Mouse (Mus musculus): ENCODE results near the gene Adamts20. TPM values are rescaled to one million over a fixed set of nuclear protein-coding genes. Genes with fewer than 3 reads are reported as not detected.

Gene Adamts20
- polyA plus RNA-seq, 1 experiment from 2014 or later, result 5.6 TPM

DNA sequence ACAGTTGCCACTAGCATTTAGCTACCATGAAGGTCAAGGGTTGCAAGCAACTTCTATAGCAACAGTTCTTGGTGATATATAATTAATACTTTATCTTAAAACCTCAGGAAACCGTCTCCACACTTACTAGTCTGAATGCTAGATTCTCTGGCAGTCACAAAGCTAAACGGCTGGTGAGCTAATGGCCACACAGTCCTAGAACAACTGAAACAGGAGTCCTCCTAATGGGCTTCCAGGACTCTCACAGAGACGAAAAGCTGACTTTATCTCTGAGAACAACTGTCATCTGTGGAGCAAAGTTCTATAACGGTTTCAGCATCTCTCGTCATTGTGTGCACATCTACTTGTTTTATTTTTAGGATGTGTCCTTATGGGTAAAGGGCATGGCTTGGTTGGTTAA is 15.0 kb upstream of the Adamts20 start:
- Histone ChIP-seq H3K27me3 (ENCODE audit: control insufficient read depth, insufficient read depth, low read length) (no peaks in the 10 kb centered on the region), H3K36me3 (ENCODE audit: control insufficient read depth, insufficient read depth, low read length) (no peaks in the 10 kb centered on the region), H3K4me1 (ENCODE audit: control insufficient read depth, insufficient read depth, low read length) (no peaks in the 10 kb centered on the region), H3K9me3 (ENCODE audit: control insufficient read depth, low read length) (no peaks in the 10 kb centered on the region), H3K4me3 (ENCODE audit: low read depth, low read length) (no peak overlapping the region), H3K9ac (replicated peaks; ENCODE audit: low read depth, low read length) (no peak overlapping the region), H3K27ac (ENCODE audit: low read depth, low read length) (no peak overlapping the region), H3K4me2 (ENCODE audit: low read depth, low read length) (no peak overlapping the region)
- ATAC-seq (ENCODE audit: low read depth), result no peak
- 86% methylated on average over 5 of the region's 5 CpGs for WGBS

DNA sequence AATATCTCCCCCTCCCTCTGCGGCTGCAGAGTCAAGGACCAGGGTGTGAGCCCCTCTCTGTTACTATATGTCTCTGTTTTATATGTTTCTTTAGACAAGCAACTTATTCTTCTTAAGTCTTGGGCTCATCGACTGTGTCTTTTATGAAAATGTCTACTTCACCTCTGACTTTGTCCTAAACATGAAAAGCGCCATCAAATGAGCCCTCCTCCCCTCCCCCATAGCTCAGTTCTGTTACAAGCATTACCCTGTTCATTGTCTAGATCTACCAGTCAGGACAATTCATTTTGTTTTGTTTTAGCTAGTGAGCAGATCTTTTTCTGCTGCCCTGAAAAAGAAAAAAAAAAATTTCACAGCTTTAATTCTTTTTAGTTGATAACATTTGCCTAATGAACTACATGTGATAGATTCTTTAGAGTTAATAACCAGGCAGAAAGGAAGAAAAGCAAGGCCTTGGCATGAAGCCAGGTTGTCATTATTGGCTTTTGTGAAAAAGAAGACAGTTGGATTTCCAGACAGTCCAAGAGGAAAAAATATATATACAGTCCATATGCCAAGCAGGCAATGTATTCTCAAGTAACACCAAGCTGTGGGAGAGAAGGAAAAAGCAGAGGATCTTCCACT is 14.4 kb upstream of the Adamts20 start:
- no peak overlapping the region for H3K4me3 ChIP-seq (ENCODE audit: low read depth, low read length)
- ATAC-seq (ENCODE audit: low read depth), result no peak
- H3K9ac ChIP-seq (replicated peaks; ENCODE audit: low read depth, low read length), result no peak overlapping the region
- no peaks in the 10 kb centered on the region for H3K27me3 ChIP-seq (ENCODE audit: control insufficient read depth, insufficient read depth, low read length)
- H3K4me1 ChIP-seq (ENCODE audit: control insufficient read depth, insufficient read depth, low read length), result no peaks in the 10 kb centered on the region
- H3K9me3 ChIP-seq (ENCODE audit: control insufficient read depth, low read length), result no peaks in the 10 kb centered on the region
- WGBS, result 77% methylated on average over 3 of the region's 3 CpGs
- no peak overlapping the region for H3K4me2 ChIP-seq (ENCODE audit: low read depth, low read length)
- H3K36me3 ChIP-seq (ENCODE audit: control insufficient read depth, insufficient read depth, low read length), result no peaks in the 10 kb centered on the region
- no peak overlapping the region for H3K27ac ChIP-seq (ENCODE audit: low read depth, low read length)

DNA sequence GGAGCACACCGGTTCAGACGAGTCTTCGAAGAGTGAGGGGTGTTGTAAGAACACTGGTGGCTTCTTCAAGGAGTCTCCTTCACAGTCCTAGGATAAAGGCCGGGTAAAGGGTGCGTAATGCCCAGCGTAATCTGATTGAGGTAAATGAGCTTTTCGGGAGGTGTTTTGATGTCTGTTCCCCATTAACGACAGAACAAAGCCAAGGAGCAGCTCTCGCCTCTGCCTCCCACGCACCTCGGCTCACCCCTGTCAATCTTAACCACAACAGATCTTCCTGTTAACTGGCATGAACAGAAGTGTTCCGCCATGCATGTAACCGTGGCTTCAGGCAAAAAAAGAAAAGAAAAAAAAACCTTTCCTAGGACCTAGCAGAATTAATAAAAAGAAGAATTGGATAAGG is 13.5 kb upstream of the Adamts20 start:
- no peaks in the 10 kb centered on the region for H3K4me1 ChIP-seq (ENCODE audit: control insufficient read depth, insufficient read depth, low read length)
- no peak overlapping the region for H3K27ac ChIP-seq (ENCODE audit: low read depth, low read length)

DNA sequence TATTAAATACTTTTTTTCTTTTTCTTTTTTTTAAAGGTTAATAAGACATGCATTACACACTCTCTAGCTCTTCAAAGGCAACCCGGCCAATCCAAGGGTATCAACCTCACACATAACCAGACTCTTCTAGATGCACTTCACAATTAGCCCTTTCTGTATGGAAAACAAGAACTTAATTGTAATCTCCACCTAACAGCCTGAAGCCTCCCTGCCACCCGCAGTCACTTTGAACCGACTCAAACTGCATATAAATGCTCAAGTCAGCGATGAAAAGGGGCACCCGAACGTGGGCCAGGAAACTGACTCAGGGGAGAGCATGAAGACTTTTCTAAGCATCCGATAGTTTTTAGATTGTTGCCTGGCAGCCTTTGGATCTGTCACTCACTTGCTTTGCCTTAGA is 12.1 kb upstream of the Adamts20 start:
- no peak overlapping the region for H3K4me2 ChIP-seq (ENCODE audit: low read depth, low read length)
- no peak overlapping the region for H3K27ac ChIP-seq (ENCODE audit: low read depth, low read length)
- H3K4me3 ChIP-seq (ENCODE audit: low read depth, low read length), result no peak overlapping the region
- no peaks in the 10 kb centered on the region for H3K27me3 ChIP-seq (ENCODE audit: control insufficient read depth, insufficient read depth, low read length)
- H3K4me1 ChIP-seq (ENCODE audit: control insufficient read depth, insufficient read depth, low read length), result no peaks in the 10 kb centered on the region
- H3K9me3 ChIP-seq (ENCODE audit: control insufficient read depth, low read length), result no peaks in the 10 kb centered on the region
- H3K9ac ChIP-seq (replicated peaks; ENCODE audit: low read depth, low read length), result no peak overlapping the region
- no peaks in the 10 kb centered on the region for H3K36me3 ChIP-seq (ENCODE audit: control insufficient read depth, insufficient read depth, low read length)
- no peak for ATAC-seq (ENCODE audit: low read depth)
- 29% methylated on average over 7 of the region's 7 CpGs for WGBS

More for the DNA sequence above, 13.5 kb upstream of the Adamts20 start:
- Histone ChIP-seq H3K4me3 (ENCODE audit: low read depth, low read length) (no peak overlapping the region), H3K9me3 (ENCODE audit: control insufficient read depth, low read length) (no peaks in the 10 kb centered on the region), H3K27me3 (ENCODE audit: control insufficient read depth, insufficient read depth, low read length) (no peaks in the 10 kb centered on the region), H3K4me2 (ENCODE audit: low read depth, low read length) (no peak overlapping the region), H3K36me3 (ENCODE audit: control insufficient read depth, insufficient read depth, low read length) (no peaks in the 10 kb centered on the region), H3K9ac (replicated peaks; ENCODE audit: low read depth, low read length) (no peak overlapping the region)
- no peak for ATAC-seq (ENCODE audit: low read depth)
- WGBS, result 61% methylated on average over 13 of the region's 13 CpGs

DNA sequence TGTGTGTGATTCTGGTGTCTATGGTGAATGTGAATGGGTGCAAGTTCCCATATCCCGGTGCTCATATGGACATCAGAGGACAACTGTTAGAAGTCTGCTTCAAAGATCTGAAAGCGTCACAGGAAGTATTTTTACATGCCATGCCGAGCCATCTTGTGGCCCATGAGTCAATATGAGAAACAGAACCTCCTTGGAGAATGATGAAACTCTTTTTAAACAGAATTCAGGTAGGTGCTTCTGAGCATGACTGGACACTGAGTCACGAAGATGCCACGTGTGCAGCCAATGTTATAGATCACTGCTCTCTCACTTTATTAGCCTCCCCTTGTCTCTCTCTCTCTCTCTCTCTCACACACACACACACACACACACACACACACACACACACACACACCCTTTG is 10.8 kb upstream of the Adamts20 start:
- Histone ChIP-seq H3K27ac (ENCODE audit: low read depth, low read length) (no peak overlapping the region), H3K4me1 (ENCODE audit: control insufficient read depth, insufficient read depth, low read length) (no peaks in the 10 kb centered on the region), H3K27me3 (ENCODE audit: control insufficient read depth, insufficient read depth, low read length) (no peaks in the 10 kb centered on the region), H3K9me3 (ENCODE audit: control insufficient read depth, low read length) (no peaks in the 10 kb centered on the region), H3K9ac (replicated peaks; ENCODE audit: low read depth, low read length) (no peak overlapping the region), H3K36me3 (ENCODE audit: control insufficient read depth, insufficient read depth, low read length) (no peaks in the 10 kb centered on the region), H3K4me3 (ENCODE audit: low read depth, low read length) (no peak overlapping the region), H3K4me2 (ENCODE audit: low read depth, low read length) (no peak overlapping the region)
- ATAC-seq (ENCODE audit: low read depth), result no peak
- 90% methylated on average over 5 of the region's 5 CpGs for WGBS

DNA sequence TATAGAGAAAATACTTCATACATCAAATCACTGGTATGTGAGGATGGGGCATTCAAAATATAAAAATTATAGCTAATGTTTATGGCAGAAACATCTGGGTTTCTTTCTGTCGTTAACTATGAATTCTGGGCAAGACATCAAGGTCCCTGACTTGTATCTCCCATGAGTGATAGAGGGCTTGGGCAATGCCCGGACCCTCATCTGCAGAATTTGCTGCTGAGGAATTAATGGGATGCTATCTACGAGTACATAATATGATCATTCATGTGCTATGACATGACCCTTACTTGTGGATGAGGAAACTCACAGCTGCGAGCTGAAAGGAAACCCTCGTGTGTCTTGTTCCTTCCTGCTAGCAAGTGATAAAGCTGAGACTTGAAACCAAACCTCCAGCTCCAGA is 5.1 kb upstream of the Adamts20 start:
- no peaks in the 10 kb centered on the region for H3K4me1 ChIP-seq (ENCODE audit: control insufficient read depth, insufficient read depth, low read length)
- 76% methylated on average over 5 of the region's 5 CpGs for WGBS

DNA sequence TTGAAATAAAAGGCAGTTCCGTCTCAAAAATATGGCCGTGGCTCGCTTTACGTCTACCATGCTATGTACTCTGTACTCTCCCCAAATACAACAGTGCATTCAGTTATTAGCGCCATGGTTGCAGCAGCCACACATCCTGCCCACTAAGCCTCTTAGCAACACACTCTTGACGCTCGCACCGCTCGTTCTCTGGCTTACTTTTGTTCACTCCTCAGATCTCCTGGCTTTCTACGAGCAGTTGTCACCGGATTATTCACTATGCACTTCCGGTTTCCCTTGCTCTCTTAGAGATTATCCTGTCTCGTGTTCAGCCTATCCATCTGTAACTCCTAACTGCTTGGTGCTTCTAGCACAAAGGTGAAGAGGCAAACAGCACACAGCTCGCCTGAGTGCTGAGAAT is 337 bp downstream of the Adamts20 start:
- Histone ChIP-seq H3K4me1 (ENCODE audit: control insufficient read depth, insufficient read depth, low read length) (no peaks in the 10 kb centered on the region), H3K4me3 (ENCODE audit: low read depth, low read length) (no peak overlapping the region), H3K9me3 (ENCODE audit: control insufficient read depth, low read length) (no peaks in the 10 kb centered on the region), H3K27me3 (ENCODE audit: control insufficient read depth, insufficient read depth, low read length) (no peaks in the 10 kb centered on the region), H3K27ac (ENCODE audit: low read depth, low read length) (no peak overlapping the region), H3K9ac (replicated peaks; ENCODE audit: low read depth, low read length) (no peak overlapping the region), H3K36me3 (ENCODE audit: control insufficient read depth, insufficient read depth, low read length) (no peaks in the 10 kb centered on the region), H3K4me2 (ENCODE audit: low read depth, low read length) (no peak overlapping the region)
- ATAC-seq (ENCODE audit: low read depth), result no peak
- 76% methylated on average over 14 of the region's 14 CpGs for WGBS

More for the DNA sequence above, 5.1 kb upstream of the Adamts20 start:
- no peak overlapping the region for H3K4me3 ChIP-seq (ENCODE audit: low read depth, low read length)
- no peak overlapping the region for H3K9ac ChIP-seq (replicated peaks; ENCODE audit: low read depth, low read length)
- no peaks in the 10 kb centered on the region for H3K9me3 ChIP-seq (ENCODE audit: control insufficient read depth, low read length)
- H3K27ac ChIP-seq (ENCODE audit: low read depth, low read length), result no peak overlapping the region
- no peak overlapping the region for H3K4me2 ChIP-seq (ENCODE audit: low read depth, low read length)
- ATAC-seq (ENCODE audit: low read depth), result no peak
- H3K36me3 ChIP-seq (ENCODE audit: control insufficient read depth, insufficient read depth, low read length), result no peaks in the 10 kb centered on the region
- H3K27me3 ChIP-seq (ENCODE audit: control insufficient read depth, insufficient read depth, low read length), result no peaks in the 10 kb centered on the region

DNA sequence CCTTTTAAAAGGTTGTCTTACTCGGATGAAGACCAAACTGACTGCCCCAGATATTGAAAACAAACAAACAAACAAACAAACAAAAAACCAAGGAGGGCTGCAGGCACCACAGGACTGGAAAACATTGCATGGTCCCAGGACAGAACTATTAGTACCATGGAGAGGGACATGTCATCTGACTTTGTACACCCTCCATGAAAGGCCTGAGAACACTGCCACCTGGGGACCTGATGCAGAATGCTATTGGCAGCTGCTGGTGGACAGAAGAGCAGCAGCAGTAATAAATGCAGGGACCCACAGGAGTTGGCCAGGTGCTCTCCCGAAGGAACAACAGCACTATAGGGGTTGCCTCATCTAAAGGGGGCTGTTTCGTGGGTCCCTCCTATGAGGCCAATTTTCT is 2.0 kb downstream of the Adamts20 start:
- Histone ChIP-seq H3K4me1 (ENCODE audit: control insufficient read depth, insufficient read depth, low read length) (no peaks in the 10 kb centered on the region), H3K4me2 (ENCODE audit: low read depth, low read length) (no peak overlapping the region), H3K9me3 (ENCODE audit: control insufficient read depth, low read length) (no peaks in the 10 kb centered on the region), H3K9ac (replicated peaks; ENCODE audit: low read depth, low read length) (no peak overlapping the region), H3K27me3 (ENCODE audit: control insufficient read depth, insufficient read depth, low read length) (no peaks in the 10 kb centered on the region), H3K36me3 (ENCODE audit: control insufficient read depth, insufficient read depth, low read length) (no peaks in the 10 kb centered on the region), H3K27ac (ENCODE audit: low read depth, low read length) (no peak overlapping the region), H3K4me3 (ENCODE audit: low read depth, low read length) (no peak overlapping the region)
- 61% methylated on average over 3 of the region's 3 CpGs for WGBS
- ATAC-seq (ENCODE audit: low read depth), result no peak

DNA sequence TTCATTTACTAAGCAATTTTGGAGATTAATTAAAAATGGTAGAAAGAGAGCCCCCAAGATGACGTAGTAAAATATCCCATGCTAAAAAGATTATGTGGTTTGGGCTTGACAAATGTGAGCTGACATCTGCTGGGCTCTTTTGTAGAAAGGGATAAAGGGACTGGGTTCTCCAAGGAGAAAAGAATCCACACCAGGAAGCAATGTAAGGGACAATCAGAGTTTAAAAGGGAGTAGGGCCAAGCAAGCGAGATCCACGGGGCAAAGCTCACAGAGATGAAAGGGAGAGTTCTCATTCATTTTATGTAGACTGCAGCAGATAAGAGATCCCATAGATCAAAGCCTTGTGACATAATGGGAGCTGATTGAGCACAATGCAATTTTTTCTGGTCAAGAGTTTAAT is 3.0 kb downstream of the Adamts20 start:
- Histone ChIP-seq H3K9me3 (ENCODE audit: control insufficient read depth, low read length) (no peaks in the 10 kb centered on the region), H3K36me3 (ENCODE audit: control insufficient read depth, insufficient read depth, low read length) (no peaks in the 10 kb centered on the region), H3K4me1 (ENCODE audit: control insufficient read depth, insufficient read depth, low read length) (no peaks in the 10 kb centered on the region), H3K4me3 (ENCODE audit: low read depth, low read length) (no peak overlapping the region), H3K27ac (ENCODE audit: low read depth, low read length) (no peak overlapping the region), H3K9ac (replicated peaks; ENCODE audit: low read depth, low read length) (no peak overlapping the region), H3K27me3 (ENCODE audit: control insufficient read depth, insufficient read depth, low read length) (no peaks in the 10 kb centered on the region), H3K4me2 (ENCODE audit: low read depth, low read length) (no peak overlapping the region)
- WGBS, result 15% methylated on average over 3 of the region's 3 CpGs
- no peak for ATAC-seq (ENCODE audit: low read depth)

Measured in neural tube, embryonic 14.5 days (tissue).